Mouse (Mus musculus): Measurements from ENCODE around the gene Il4ra. TPM values are rescaled to one million over a fixed set of nuclear protein-coding genes. Genes with fewer than 3 reads are reported as not detected.
A peak's percentile ranks its signal among the peaks of the same experiment; 100 is the strongest.

The Il4ra gene
- polyA plus RNA-seq, 1 experiment from 2014 or later = 7.0 TPM

DNA sequence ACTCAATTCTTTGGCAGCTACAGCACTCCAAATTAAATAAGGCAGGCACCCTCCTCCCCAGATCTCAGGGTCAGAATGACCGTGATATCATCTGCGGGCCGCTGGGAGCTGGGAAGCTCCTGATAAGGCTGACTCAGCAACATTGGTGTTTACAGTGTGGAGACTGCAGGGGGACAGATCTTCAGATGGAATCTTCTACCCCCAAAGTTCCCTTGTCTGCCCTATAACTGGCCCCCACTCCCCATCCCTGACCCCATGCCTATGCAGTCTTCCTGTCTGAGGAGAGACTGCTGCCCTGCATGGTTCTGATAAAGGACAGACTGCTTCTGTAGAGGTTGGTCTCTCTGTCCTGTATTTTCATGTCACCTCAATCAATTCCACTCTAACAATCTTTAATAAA lies 28.9 kb upstream of the Il4ra start:
- Histone ChIP-seq H3K4me1 (no peaks in the 10 kb centered on the region), H3K9me3 (no peaks in the 10 kb centered on the region), H3K36me3 (no peaks in the 10 kb centered on the region), H3K4me2 (no peak overlapping the region), H3K27me3 (no peaks in the 10 kb centered on the region), H3K9ac (no peak overlapping the region), H3K27ac (no peak overlapping the region), H3K4me3 (no peak overlapping the region)
- 76% methylated on average over 3 of the region's 3 CpGs for WGBS
- no peak for ATAC-seq (ENCODE audit: insufficient number of reproducible peaks, insufficient read depth, low FRiP score, low TSS enrichment, low read depth)

DNA sequence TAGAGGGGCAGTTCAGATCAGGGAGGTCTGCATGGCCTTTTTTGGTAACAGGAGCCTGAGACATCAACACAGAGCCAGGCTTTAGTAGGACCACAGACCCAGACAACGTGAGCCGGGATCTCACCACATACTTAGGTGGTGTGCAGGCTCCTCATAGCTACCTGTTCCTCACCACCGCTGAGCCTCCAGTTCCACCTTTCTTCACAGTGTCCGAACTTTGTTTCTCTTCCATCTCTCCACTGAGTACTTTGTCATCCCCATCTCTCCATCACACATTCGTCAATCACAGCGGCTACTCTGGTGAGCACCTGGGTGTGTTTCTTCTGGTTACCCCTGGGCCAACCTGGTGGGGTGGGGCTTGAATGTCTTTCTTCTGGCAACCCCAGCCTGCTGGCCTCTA lies 24.7 kb upstream of the Il4ra start:
- no peaks in the 10 kb centered on the region for H3K4me1 ChIP-seq
- no peak overlapping the region for H3K4me3 ChIP-seq
- H3K4me2 ChIP-seq = no peak overlapping the region
- no peak for ATAC-seq (ENCODE audit: insufficient number of reproducible peaks, insufficient read depth, low FRiP score, low TSS enrichment, low read depth)
- no peaks in the 10 kb centered on the region for H3K9me3 ChIP-seq
- H3K27ac ChIP-seq = no peak overlapping the region
- H3K36me3 ChIP-seq = no peaks in the 10 kb centered on the region
- no peaks in the 10 kb centered on the region for H3K27me3 ChIP-seq
- H3K9ac ChIP-seq = no peak overlapping the region
- 85% methylated on average over 6 of the region's 6 CpGs for WGBS

DNA sequence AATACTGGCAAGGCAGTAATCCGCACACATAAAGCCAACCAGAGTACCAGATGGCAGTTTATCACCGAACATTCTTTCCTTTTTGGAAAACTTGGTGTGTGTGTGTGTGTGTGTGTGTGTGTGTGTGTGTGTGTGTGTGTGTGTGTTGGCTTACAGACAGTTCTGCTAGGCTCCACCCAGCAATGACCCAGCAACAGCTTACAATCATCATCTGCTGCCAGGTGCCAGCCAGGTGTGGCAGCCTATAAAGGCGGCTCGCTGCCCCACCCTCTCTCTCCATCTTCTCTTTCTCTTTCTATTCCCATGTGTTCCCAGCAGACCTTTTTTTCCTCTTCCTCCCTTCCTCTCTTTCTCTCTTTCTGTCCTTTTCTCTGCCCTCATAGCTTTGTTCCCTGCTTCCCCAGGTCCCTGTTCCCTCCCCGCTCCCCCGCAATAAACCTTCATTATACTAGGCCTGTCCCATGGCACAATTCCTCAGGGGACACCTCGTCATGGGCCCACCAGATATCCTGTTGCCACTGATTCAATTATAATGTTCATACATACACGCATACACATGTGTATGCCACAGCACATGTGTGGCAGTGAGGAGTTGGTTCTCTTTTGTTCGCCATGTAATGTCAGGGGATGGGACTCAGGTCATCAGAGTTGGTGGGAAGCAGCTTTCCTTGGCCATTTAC lies 23.9 kb upstream of the Il4ra start:
- H3K4me1 ChIP-seq = no peaks in the 10 kb centered on the region
- H3K4me2 ChIP-seq = no peak overlapping the region
- no peaks in the 10 kb centered on the region for H3K9me3 ChIP-seq
- no peak overlapping the region for H3K9ac ChIP-seq
- no peaks in the 10 kb centered on the region for H3K27me3 ChIP-seq
- H3K27ac ChIP-seq = no peak overlapping the region
- no peak for ATAC-seq (ENCODE audit: insufficient number of reproducible peaks, insufficient read depth, low FRiP score, low TSS enrichment, low read depth)
- no peak overlapping the region for H3K4me3 ChIP-seq
- H3K36me3 ChIP-seq = no peaks in the 10 kb centered on the region
- 87% methylated on average over 9 of the region's 9 CpGs for whole genome bisulfite sequencing

DNA sequence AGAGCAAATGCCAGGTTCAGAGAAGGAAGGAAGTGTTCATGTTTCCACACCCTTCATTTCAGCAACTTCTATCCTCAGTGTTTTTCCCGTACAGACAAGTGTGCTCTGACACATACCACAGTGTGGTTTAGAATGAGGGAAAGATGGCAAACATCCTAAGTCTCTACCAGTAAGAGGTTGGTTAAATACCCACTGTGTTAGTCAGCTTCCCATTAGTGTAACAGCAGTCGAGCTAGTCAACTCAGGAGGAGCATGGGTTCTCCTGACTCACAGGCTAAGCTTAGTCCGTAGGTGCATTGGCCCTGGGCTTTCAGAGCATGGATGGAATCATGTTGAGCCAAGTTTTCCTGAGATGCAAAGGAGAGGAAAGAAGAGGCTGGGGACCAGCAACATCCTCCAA lies 12.6 kb upstream of the Il4ra start:
- H3K36me3 ChIP-seq = no peaks in the 10 kb centered on the region
- H3K9me3 ChIP-seq = peaks cover 2% of the 10 kb centered on the region; the same call in 1 of the 2 replicates
- H3K27me3 ChIP-seq = no peaks in the 10 kb centered on the region
- H3K4me2 ChIP-seq = no peak overlapping the region
- peaks cover 9% of the 10 kb centered on the region for H3K4me1 ChIP-seq
- H3K4me3 ChIP-seq = no peak overlapping the region
- WGBS = 87% methylated on average over 3 of the region's 3 CpGs
- no peak for ATAC-seq (ENCODE audit: insufficient number of reproducible peaks, insufficient read depth, low FRiP score, low TSS enrichment, low read depth)
- no peak overlapping the region for H3K27ac ChIP-seq
- no peak overlapping the region for H3K9ac ChIP-seq

DNA sequence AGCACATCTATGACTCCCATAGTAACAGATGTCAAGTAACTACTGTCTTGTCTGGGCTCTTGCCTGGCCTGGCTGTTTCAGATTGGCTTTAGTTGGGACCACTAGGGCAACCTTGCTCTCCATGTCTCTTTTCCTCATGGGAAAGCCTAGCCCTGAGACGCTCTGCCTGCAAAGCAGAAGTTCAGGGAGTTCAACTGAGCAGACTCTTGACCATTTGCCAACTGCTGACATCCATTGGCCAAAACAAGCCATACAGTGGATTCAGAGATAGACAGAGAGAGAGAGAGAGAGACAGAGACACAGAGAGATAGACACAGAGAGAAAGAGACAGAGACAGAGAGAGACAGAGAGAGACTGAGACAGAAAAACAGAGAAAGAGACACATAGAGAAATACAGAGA lies 10.9 kb upstream of the Il4ra start:
- Histone ChIP-seq H3K4me2 (no peak overlapping the region), H3K27ac (no peak overlapping the region), H3K9me3 (no peaks in the 10 kb centered on the region), H3K4me3 (no peak overlapping the region), H3K4me1 (peaks cover 9% of the 10 kb centered on the region), H3K9ac (no peak overlapping the region), H3K27me3 (no peaks in the 10 kb centered on the region), H3K36me3 (no peaks in the 10 kb centered on the region)
- 81% methylated on average over 1 of the region's 1 CpGs for WGBS
- ATAC-seq (ENCODE audit: insufficient number of reproducible peaks, insufficient read depth, low FRiP score, low TSS enrichment, low read depth) = no peak

DNA sequence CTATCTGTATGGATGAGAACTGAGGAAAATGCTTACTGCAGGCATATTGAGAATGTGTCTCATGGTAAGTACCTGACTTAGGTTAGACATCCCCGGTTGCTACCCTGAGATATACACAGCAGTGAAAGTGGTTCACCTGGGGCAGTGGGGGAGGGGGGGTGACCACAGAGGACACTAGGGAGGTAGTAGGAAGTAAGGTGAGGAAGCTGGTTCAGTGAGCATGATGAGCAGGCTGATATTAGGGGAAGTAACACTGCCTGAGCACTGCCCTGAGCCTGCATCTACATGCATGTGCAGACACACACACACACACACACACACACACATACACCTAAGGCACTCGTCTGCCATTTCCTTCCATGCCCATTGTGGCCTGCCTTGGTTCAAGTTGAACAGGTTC lies 10.1 kb upstream of the Il4ra start:
- WGBS = 69% methylated on average over 2 of the region's 2 CpGs
- no peak for ATAC-seq (ENCODE audit: insufficient number of reproducible peaks, insufficient read depth, low FRiP score, low TSS enrichment, low read depth)

DNA sequence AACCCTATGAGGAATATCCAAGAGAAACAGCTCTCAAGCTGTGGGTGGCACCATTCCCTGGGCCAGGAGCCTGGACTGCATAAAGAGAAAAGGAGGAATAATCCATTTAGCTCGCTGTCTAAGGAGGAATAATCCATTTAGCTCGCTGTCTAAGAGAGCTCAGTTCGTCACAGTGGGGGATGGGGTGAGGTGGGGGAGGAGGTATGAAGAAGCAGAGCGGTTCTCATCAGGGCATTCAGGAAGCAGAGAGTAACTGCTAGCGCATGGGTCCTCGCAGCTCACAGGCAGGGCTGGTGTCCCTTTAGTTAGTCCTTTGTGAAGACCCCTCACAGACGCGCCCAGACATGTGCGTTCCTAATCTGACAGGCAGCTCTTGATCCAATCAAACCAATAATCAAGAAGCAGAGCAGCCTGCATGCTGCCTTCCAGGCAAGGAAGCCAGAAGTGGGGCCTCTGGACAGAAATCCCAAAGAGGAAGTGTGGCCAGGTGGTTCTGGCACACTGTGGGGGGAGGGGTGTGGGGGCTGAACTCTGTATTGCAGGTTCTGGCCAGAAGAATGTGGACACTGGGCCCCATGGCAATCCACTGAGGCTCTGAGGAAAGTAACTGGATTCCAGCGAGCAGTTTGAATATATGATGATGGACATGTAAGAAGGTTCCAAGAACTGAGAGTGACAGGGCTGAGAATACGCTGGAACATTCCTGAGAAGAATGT lies 9.4 kb upstream of the Il4ra start:
- ATAC-seq (ENCODE audit: insufficient number of reproducible peaks, insufficient read depth, low FRiP score, low TSS enrichment, low read depth) = no peak

More for the DNA sequence above, 10.1 kb upstream of the Il4ra start:
- H3K9ac ChIP-seq = no peak overlapping the region
- H3K27ac ChIP-seq = no peak overlapping the region
- no peak overlapping the region for H3K4me2 ChIP-seq
- H3K27me3 ChIP-seq = no peaks in the 10 kb centered on the region
- H3K4me3 ChIP-seq = no peak overlapping the region
- H3K9me3 ChIP-seq = no peaks in the 10 kb centered on the region
- H3K4me1 ChIP-seq = peaks cover 9% of the 10 kb centered on the region
- H3K36me3 ChIP-seq = no peaks in the 10 kb centered on the region

DNA sequence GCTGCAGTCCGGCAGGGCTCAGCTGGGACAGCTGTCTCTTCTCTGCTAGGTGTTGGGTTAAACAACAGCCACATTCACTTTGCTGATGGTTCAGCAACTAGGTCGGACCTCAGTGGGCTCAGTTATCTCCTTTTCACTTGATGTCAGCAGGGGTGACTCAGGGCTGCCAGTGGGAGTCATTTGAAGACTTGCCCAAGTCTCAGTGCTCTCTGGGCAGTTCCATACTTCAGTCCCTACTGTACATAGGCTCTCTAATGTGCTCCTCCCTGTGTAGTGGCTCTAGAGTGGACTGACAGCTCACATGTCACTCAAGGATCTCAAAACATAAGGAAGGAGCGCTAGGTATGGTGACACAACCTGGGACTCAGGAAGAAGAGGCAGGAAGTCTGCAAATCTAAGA lies 8.4 kb upstream of the Il4ra start:
- 78% methylated on average over 3 of the region's 3 CpGs for WGBS
- Histone ChIP-seq H3K27me3 (no peaks in the 10 kb centered on the region), H3K4me3 (no peak overlapping the region), H3K4me2 (no peak overlapping the region), H3K27ac (no peak overlapping the region), H3K9me3 (no peaks in the 10 kb centered on the region), H3K9ac (no peak overlapping the region), H3K4me1 (peaks cover 5% of the 10 kb centered on the region), H3K36me3 (no peaks in the 10 kb centered on the region)
- no peak for ATAC-seq (ENCODE audit: insufficient number of reproducible peaks, insufficient read depth, low FRiP score, low TSS enrichment, low read depth)

More for the DNA sequence above, 9.4 kb upstream of the Il4ra start:
- Histone ChIP-seq H3K9ac (no peak overlapping the region), H3K36me3 (no peaks in the 10 kb centered on the region), H3K27ac (no peak overlapping the region), H3K4me3 (no peak overlapping the region), H3K4me1 (peaks cover 5% of the 10 kb centered on the region), H3K4me2 (no peak overlapping the region), H3K27me3 (no peaks in the 10 kb centered on the region), H3K9me3 (no peaks in the 10 kb centered on the region)
- WGBS = 48% methylated on average over 11 of the region's 11 CpGs

DNA sequence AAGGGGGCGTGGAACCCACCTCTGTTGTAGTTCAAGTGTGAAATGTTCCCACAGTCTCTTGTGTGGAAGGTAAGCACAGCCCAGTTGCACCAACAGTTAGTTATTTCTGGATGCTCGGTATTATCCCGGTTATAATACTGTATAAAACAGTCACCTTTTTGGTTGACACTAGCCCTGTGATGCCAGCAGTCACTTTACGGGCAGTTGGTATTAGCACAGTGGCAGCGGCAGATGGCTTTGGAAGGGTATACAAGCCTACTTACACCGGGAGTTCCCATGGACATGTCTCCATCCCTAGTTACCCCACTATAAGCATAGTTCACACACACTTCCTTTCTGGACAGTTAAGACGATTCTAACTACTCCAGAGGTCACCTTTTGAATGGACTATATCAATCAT lies 6.6 kb upstream of the Il4ra start:
- Histone ChIP-seq H3K4me1 (peaks cover 5% of the 10 kb centered on the region), H3K9me3 (no peaks in the 10 kb centered on the region), H3K36me3 (no peaks in the 10 kb centered on the region), H3K4me2 (no peak overlapping the region), H3K4me3 (no peak overlapping the region), H3K27me3 (0 out of 2 replicates have a peak, but pooled peaks cover 2% of the 10 kb centered on the region), H3K27ac (no peak overlapping the region), H3K9ac (no peak overlapping the region)
- no peak for ATAC-seq (ENCODE audit: insufficient number of reproducible peaks, insufficient read depth, low FRiP score, low TSS enrichment, low read depth)
- whole genome bisulfite sequencing = 89% methylated on average over 7 of the region's 7 CpGs

DNA sequence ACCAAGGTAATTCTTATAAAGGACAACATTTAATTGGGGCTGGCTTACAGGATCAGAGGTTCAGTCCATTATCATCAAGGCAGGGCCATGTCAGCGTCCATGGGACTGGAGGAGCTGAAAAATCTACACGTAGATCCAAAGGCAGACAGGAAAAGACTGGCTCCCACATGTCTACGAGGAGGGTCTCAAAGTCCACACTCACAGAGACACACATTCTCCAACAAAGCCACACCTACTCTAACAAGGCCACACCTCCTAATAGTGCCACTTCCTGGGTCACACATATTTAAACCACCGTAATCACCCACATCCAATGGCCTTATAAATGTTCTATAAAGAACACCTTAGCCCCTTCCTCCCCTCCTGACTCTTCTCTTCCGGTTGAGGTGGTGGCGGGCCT lies 5.2 kb upstream of the Il4ra start:
- Histone ChIP-seq H3K27ac (no peak overlapping the region), H3K4me2 (no peak overlapping the region), H3K27me3 (peaks cover 10% of the 10 kb centered on the region; the same call in 1 of the 2 replicates), H3K9ac (no peak overlapping the region), H3K36me3 (no peaks in the 10 kb centered on the region), H3K4me1 (peaks cover 12% of the 10 kb centered on the region), H3K9me3 (no peaks in the 10 kb centered on the region), H3K4me3 (no peak overlapping the region)
- no peak for ATAC-seq (ENCODE audit: insufficient number of reproducible peaks, insufficient read depth, low FRiP score, low TSS enrichment, low read depth)
- 78% methylated on average over 6 of the region's 6 CpGs for WGBS

DNA sequence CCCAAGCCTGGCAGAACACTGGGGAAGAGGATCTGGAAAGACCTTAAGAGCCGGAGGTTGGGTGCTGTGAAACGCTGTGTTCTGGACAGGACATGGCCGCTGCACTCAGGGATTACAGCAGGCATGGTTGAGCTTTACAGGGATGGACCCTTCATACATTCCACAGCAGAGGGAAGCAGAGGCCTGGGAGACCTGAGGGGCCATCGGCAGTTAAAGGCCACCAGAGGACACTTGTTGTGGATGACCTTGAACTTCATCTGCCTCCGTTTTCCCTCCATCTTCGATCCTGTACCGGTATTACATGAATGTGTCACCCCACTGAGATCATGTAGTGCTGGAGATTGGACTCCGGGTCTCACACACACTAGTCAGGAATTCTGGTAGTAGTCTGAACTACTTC lies 2.0 kb upstream of the Il4ra start:
- 83% methylated on average over 8 of the region's 8 CpGs for WGBS
- ATAC-seq (ENCODE audit: insufficient number of reproducible peaks, insufficient read depth, low FRiP score, low TSS enrichment, low read depth) = no peak
- Histone ChIP-seq H3K4me1 (peaks cover 21% of the 10 kb centered on the region), H3K4me3 (no peak overlapping the region), H3K9me3 (no peaks in the 10 kb centered on the region), H3K9ac (no peak overlapping the region), H3K27ac (no peak overlapping the region), H3K36me3 (no peaks in the 10 kb centered on the region), H3K4me2 (no peak overlapping the region), H3K27me3 (peaks cover 21% of the 10 kb centered on the region; the same call in 1 of the 2 replicates)

DNA sequence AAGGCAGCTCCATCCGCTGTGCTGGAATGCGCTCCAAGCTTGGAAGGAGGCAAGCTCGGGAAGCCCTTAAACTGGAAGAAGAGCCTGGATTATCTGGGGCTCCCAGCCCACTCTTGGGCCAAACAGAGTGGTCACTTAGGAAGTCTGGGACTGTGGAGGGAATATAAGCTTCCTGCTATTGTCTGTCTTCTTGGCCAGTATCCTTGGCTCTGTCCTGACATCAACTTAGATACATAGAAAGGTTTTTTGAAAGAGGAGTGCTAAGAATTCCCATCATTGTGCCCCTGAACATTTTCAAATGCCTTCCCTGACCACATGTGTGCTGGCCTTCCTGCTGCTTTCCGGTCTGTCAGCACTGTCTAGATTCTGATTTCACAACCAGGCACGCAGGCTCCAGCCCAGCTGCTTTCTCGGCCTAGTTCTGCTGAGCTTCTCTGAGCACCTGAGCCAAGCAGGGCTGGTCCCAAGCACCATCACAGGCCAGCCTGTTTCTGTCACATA lies 989 bp upstream of the Il4ra start:
- Histone ChIP-seq H3K4me3 (no peak overlapping the region), H3K9ac (no peak overlapping the region), H3K9me3 (no peaks in the 10 kb centered on the region), H3K36me3 (no peaks in the 10 kb centered on the region), H3K4me1 (peaks cover 21% of the 10 kb centered on the region), H3K27ac (peak overlapping the region; percentile 44; the same call in 1 of the 2 replicates), H3K27me3 (peaks cover 21% of the 10 kb centered on the region; the same call in 1 of the 2 replicates), H3K4me2 (0 out of 2 replicates have a peak overlapping the region, but pooled peaks have one; percentile 96)
- WGBS = 76% methylated on average over 6 of the region's 6 CpGs
- no peak for ATAC-seq (ENCODE audit: insufficient number of reproducible peaks, insufficient read depth, low FRiP score, low TSS enrichment, low read depth)

All from embryonic facial prominence, embryonic 13.5 days (tissue).